Mouse (Mus musculus) ES-E14 (cell line): ENCODE results near the gene Cadps2. TPM values are rescaled to one million over a fixed set of nuclear protein-coding genes. Genes with fewer than 3 reads are reported as not detected.

Source experiments
- DNase-seq: peaks from one replicate; pipeline ENCODE4 v3.0.0-alpha.2; 2013; ENCODE audit warnings: low read depth, low spot score
- H3K27ac ChIP-seq: 2 replicates; pipeline ENCODE4 v1.5.1; 2012; ENCODE audit warnings: low read depth, mild to moderate bottlenecking, low read length, moderate library complexity, mixed read lengths; ENCODE audit not compliant: poor library complexity, insufficient read depth, severe bottlenecking
- H3K36me3 ChIP-seq: 2 replicates; pipeline ENCODE4 v1.6.1; 2012; ENCODE audit warnings: mild to moderate bottlenecking, low read length, moderate library complexity, mixed read lengths; ENCODE audit not compliant: control insufficient read depth, poor library complexity, insufficient read depth, severe bottlenecking
- H3K4me1 ChIP-seq, 2 experiments: fragments of 150-350 bp in 1 of 2; sonication (generic) in 1 of 2; 2 replicates each; pipeline ENCODE4 v1.6.1; 2012; ENCODE audit warnings: low read length in 2 of 2, mild to moderate bottlenecking in 1 of 2, mixed read lengths in 1 of 2; ENCODE audit not compliant: control insufficient read depth in 2 of 2, insufficient read depth in 2 of 2, poor library complexity in 1 of 2
- H3K4me3 ChIP-seq, 2 experiments: fragments of 150-350 bp in 1 of 2; sonication (generic) in 1 of 2; 2 replicates each; pipeline ENCODE4 v1.5.1; 2012; ENCODE audit warnings: low read length in 2 of 2, low read depth in 1 of 2, mild to moderate bottlenecking in 1 of 2, mixed read lengths in 1 of 2; ENCODE audit not compliant: insufficient read depth in 1 of 2, poor library complexity in 1 of 2, severe bottlenecking in 1 of 2
- H3K9ac ChIP-seq: 2 replicates; pipeline ENCODE4 v1.6.1; 2012; ENCODE audit warnings: low read depth, mild to moderate bottlenecking, low read length, mixed read lengths; ENCODE audit not compliant: poor library complexity, insufficient read depth, severe bottlenecking
- H3K9me3 ChIP-seq: fragments of 150-350 bp; sonication (generic); 2 replicates; pipeline ENCODE4 v1.6.1; 2012; ENCODE audit warnings: low read depth, mild to moderate bottlenecking, low read length; ENCODE audit not compliant: control insufficient read depth, insufficient read depth
- CHD2 ChIP-seq: IDR thresholded peaks from 2 replicates; pipeline ENCODE4 v1.6.1; 2014; ENCODE audit warnings: mild to moderate bottlenecking, low read depth, low read length, inconsistent platforms
- HCFC1 ChIP-seq: IDR thresholded peaks from 2 replicates; pipeline ENCODE4 v1.6.1; 2012; ENCODE audit warnings: low read length, inconsistent platforms, borderline replicate concordance; ENCODE audit not compliant: insufficient read depth
- MAFK ChIP-seq: IDR thresholded peaks from 2 replicates; pipeline ENCODE4 v1.6.1; 2014; ENCODE audit warnings: mild to moderate bottlenecking, low read depth, low read length, inconsistent platforms; ENCODE audit not compliant: insufficient read depth
- ZC3H11A ChIP-seq: IDR thresholded peaks from 2 replicates; pipeline ENCODE4 v1.6.1; 2012; ENCODE audit warnings: low read depth, mild to moderate bottlenecking, inconsistent platforms, low read length, borderline replicate concordance
- ZNF384 ChIP-seq: IDR thresholded peaks from 2 replicates; pipeline ENCODE4 v1.6.1; 2012; ENCODE audit warnings: low read depth, low read length, inconsistent platforms
- in situ Hi-C, 2 experiments: fragments of 600-800 bp; cut with MboI; formaldehyde crosslinking; loops; one replicate each; pipeline ENCODE4 v1.15.1; 2025; ENCODE audit warnings: low sequenced_read_pairs in 2 of 2, inconsistent platforms in 1 of 2; ENCODE audit not compliant: unreplicated experiment in 2 of 2
- total RNA-seq: library from RNA; depleted of rRNA; stranded (reverse); fragments of 300-350 nt; gene quantifications from 2 replicates; pipeline ENCODE4 v1.2.3, GENCODE M21; 2012

Gene Cadps2
- total RNA-seq, 1 experiment, result 0.36 TPM

DNA sequence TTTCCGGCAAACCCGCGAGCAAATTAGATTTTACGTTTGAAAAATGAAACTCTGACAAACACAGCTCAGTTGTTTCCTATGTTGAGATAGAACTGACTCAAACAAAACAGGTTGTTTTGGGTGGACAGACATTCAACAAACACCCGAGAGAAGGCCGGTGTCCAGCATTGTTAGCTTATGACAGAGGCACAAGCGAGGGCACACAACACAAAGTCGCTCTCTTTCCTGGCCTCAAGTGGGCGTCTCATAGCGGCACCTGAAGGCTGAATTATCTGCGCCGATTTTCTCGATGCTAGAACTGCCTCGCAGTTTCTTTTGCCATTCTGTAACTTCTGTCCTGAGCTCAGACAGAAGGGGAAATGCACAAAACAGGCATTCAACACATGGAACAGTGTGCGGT lies 780 bp upstream of the Cadps2 start:
- peak overlapping the region; percentile 67 to 87 for H3K4me3 ChIP-seq
- 0 out of 4 replicates have a peak, but pooled peaks cover 2% of the 10 kb centered on the region in 2 experiments for H3K4me1 ChIP-seq
- H3K36me3 ChIP-seq, result no peaks in the 10 kb centered on the region
- no peaks in the 10 kb centered on the region for H3K9me3 ChIP-seq
- in situ Hi-C loops, result no loop called here
- H3K9ac ChIP-seq, result no peak overlapping the region
- peak; percentile 13 for DNase-seq
- H3K27ac ChIP-seq, result no peak overlapping the region
- no peak for TF ChIP-seq HCFC1
- TF ChIP-seq MAFK, result no peak
- TF ChIP-seq CHD2, result no peak
- no peak for TF ChIP-seq ZNF384
- TF ChIP-seq ZC3H11A, result no peak

DNA sequence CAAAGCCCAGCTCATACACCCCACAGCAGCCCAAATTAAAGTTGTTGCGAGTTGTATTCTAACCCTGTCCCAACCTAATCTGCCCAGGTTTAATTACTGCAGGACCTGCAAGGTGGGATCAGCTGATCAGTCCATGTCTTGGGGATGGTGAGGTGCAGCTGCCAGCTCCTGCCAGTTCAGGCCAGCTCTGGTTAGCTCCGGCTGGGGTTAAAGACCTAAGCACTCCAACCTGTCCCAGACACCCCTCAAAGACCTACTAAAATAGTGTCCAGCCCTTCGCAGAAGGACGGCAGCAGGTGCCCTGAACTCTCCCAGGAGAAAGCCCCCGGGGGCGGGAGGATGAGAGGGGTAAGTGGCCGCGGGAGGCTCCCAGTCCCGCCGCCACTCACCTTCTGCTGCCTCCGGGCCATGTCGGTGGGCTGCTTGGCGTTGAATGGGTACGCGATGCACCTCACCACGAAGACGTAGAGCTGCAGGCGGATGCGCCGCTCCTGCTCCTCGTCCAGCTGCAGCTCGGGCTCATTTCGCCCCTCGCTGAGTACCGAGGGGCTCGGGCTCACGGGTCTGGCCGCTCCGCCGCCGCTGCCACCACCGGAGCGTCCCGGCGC lies 716 bp downstream of the Cadps2 start:
- in situ Hi-C loops, result no loop called here
- no peaks in the 10 kb centered on the region for H3K9me3 ChIP-seq
- peak overlapping the region; percentile 79 for H3K9ac ChIP-seq
- no peaks in the 10 kb centered on the region for H3K36me3 ChIP-seq
- H3K27ac ChIP-seq, result no peak overlapping the region
- TF ChIP-seq MAFK (no peak), HCFC1 (no peak)
- peak; percentile 12 for DNase-seq
- peak overlapping the region; percentile 63 to 87 for H3K4me3 ChIP-seq
- H3K4me1 ChIP-seq, result 0 out of 4 replicates have a peak, but pooled peaks cover 2% of the 10 kb centered on the region in 2 experiments

DNA sequence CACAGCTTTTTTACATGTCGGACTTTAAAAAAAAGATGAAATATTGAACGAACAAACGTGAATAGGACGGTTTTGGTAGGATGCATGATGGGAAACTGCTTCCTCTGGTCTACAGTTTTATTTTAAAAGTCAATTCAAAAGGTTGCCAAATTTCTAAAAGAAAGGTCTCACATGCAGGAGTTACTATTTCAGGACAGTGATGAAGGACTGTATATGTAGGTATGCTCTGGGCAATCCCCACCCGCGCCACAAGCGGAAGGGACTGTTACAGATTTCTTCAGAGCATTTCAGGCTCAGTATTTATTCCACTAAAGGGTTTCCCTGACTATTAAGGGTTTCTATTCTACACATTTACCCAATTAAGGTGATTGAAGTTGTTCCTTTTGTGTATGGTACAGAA lies 1.6 kb downstream of the Cadps2 start:
- H3K36me3 ChIP-seq, result no peaks in the 10 kb centered on the region
- H3K4me3 ChIP-seq, result no peak overlapping the region
- no peak overlapping the region for H3K27ac ChIP-seq
- H3K4me1 ChIP-seq, result 0 out of 4 replicates have a peak, but pooled peaks cover 2% of the 10 kb centered on the region in 2 experiments
- no peak for TF ChIP-seq ZC3H11A
- no peak for TF ChIP-seq CHD2
- TF ChIP-seq HCFC1, result no peak
- TF ChIP-seq MAFK, result no peak
- no peak for TF ChIP-seq ZNF384
- in situ Hi-C loops, result no loop called here
- no peak overlapping the region for H3K9ac ChIP-seq
- DNase-seq, result no peak
- H3K9me3 ChIP-seq, result no peaks in the 10 kb centered on the region

DNA sequence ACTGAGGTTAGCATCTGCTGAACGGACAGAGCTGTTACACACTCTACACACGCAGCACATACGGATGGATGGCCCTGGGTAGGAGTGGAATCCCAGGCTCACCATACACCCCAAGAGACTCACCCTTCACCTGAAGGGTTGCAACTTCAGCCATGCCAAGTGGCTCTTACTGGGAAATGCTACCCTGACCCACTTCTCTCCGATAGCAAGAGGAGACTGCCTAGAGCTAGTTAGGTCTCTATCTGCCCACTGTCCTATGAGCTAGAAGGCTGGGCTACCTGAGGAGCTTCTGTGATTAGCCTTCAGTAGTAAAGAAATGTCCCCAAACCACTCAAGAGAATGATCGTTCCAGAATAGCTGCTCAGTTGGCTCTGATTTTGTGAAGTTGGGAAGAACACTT lies 2.1 kb downstream of the Cadps2 start:
- 0 out of 4 replicates have a peak, but pooled peaks cover 2% of the 10 kb centered on the region in 2 experiments for H3K4me1 ChIP-seq
- DNase-seq, result no peak
- in situ Hi-C loops, result no loop called here
- no peak overlapping the region for H3K27ac ChIP-seq
- no peaks in the 10 kb centered on the region for H3K36me3 ChIP-seq
- TF ChIP-seq MAFK (no peak), ZNF384 (no peak), CHD2 (no peak), ZC3H11A (no peak), HCFC1 (no peak)
- no peak overlapping the region for H3K4me3 ChIP-seq
- no peak overlapping the region for H3K9ac ChIP-seq
- no peaks in the 10 kb centered on the region for H3K9me3 ChIP-seq

DNA sequence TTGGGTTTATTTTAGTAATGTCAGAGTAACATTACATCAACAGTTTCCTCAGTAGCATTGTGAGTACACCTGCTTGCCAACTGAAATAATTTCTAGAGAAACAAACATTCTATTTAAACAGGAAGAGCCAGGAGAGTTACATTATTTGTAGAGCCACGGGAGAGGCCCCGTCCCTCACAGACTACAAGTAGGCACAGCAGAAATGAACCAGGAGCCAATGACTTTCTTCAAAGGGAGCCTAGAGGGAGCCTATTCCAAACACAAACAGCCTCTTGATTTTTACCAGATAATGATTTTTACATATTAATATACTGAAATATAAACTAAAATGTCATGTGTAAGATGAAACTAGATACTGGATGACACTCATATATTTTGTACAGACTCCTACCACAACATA lies 2.5 kb downstream of the Cadps2 start:
- Histone ChIP-seq H3K4me3 (no peak overlapping the region), H3K27ac (no peak overlapping the region), H3K4me1 (0 out of 4 replicates have a peak, but pooled peaks cover 2% of the 10 kb centered on the region in 2 experiments), H3K9ac (no peak overlapping the region), H3K9me3 (no peaks in the 10 kb centered on the region), H3K36me3 (no peaks in the 10 kb centered on the region)
- TF ChIP-seq MAFK (no peak), CHD2 (no peak), ZNF384 (no peak), HCFC1 (no peak), ZC3H11A (no peak)
- in situ Hi-C loops, result no loop called here
- DNase-seq, result no peak
